Mouse (Mus musculus): Measurements from ENCODE around the gene Foxo1. TPM values are rescaled to one million over a fixed set of nuclear protein-coding genes. Genes with fewer than 3 reads are reported as not detected.
A peak's percentile ranks its signal among the peaks of the same experiment; 100 is the strongest.

The Foxo1 gene
- polyA plus RNA-seq, 1 experiment from 2014 or later: 9.0 TPM

- ATAC-seq (ENCODE audit: low read depth) (no peak), DNase-seq (ENCODE audit: low spot score) (no peak)
- WGBS: 76% methylated on average over 8 of the region's 8 CpGs
- H3K9ac ChIP-seq (ENCODE audit: low read depth, low read length): no peak overlapping the region
- H3K4me2 ChIP-seq (ENCODE audit: low read depth, low read length): no peak overlapping the region
- H3K4me1 ChIP-seq (ENCODE audit: control insufficient read depth, insufficient read depth, low read length): peaks cover 17% of the 10 kb centered on the region
- no peaks in the 10 kb centered on the region for H3K9me3 ChIP-seq (ENCODE audit: control insufficient read depth, low read length)
- no peaks in the 10 kb centered on the region for H3K27me3 ChIP-seq (replicated peaks; ENCODE audit: control insufficient read depth, insufficient read depth, low read length)
- no peak overlapping the region for H3K27ac ChIP-seq (replicated peaks; ENCODE audit: low read depth, low read length)
- no peak overlapping the region for H3K4me3 ChIP-seq (ENCODE audit: low read depth, low read length)
- H3K36me3 ChIP-seq (ENCODE audit: control insufficient read depth, insufficient read depth, low read length): no peaks in the 10 kb centered on the region
Measured at GRCm38 (mm10) chr3:52397961-52398360, 129.8 kb downstream of the Foxo1 start.

GRCm38 (mm10) chr3:52400284-52401161 lies 132.4 kb downstream of the Foxo1 start:
- Histone ChIP-seq H3K27ac (replicated peaks; ENCODE audit: low read depth, low read length) (no peak overlapping the region), H3K4me2 (ENCODE audit: low read depth, low read length) (peak overlapping the region; percentile 73), H3K4me3 (ENCODE audit: low read depth, low read length) (peak overlapping the region; percentile 32), H3K9me3 (ENCODE audit: control insufficient read depth, low read length) (no peaks in the 10 kb centered on the region), H3K27me3 (replicated peaks; ENCODE audit: control insufficient read depth, insufficient read depth, low read length) (no peaks in the 10 kb centered on the region), H3K36me3 (ENCODE audit: control insufficient read depth, insufficient read depth, low read length) (no peaks in the 10 kb centered on the region), H3K4me1 (ENCODE audit: control insufficient read depth, insufficient read depth, low read length) (peaks cover 17% of the 10 kb centered on the region), H3K9ac (ENCODE audit: low read depth, low read length) (peak overlapping the region; percentile 63; the same call in 1 of the 2 replicates)
- DNase-seq (ENCODE audit: low spot score) (no peak), ATAC-seq (ENCODE audit: low read depth) (no peak)
- WGBS: 16% methylated on average over 17 of the region's 19 CpGs

GRCm38 (mm10) chr3:52401162-52401928 lies 133.2 kb downstream of the Foxo1 start:
- Histone ChIP-seq H3K9me3 (ENCODE audit: control insufficient read depth, low read length) (no peaks in the 10 kb centered on the region), H3K9ac (ENCODE audit: low read depth, low read length) (peak overlapping the region; percentile 63), H3K36me3 (ENCODE audit: control insufficient read depth, insufficient read depth, low read length) (no peaks in the 10 kb centered on the region), H3K27me3 (replicated peaks; ENCODE audit: control insufficient read depth, insufficient read depth, low read length) (no peaks in the 10 kb centered on the region), H3K4me2 (ENCODE audit: low read depth, low read length) (peak overlapping the region; percentile 73), H3K4me3 (ENCODE audit: low read depth, low read length) (peak overlapping the region; percentile 32), H3K27ac (replicated peaks; ENCODE audit: low read depth, low read length) (peak overlapping the region; percentile 10; the same call in 1 of the 2 replicates), H3K4me1 (ENCODE audit: control insufficient read depth, insufficient read depth, low read length) (peaks cover 17% of the 10 kb centered on the region)
- ATAC-seq (ENCODE audit: low read depth) (peak; percentile 85), DNase-seq (ENCODE audit: low spot score) (peak; percentile 84)
- under 1% methylated on average over 26 of the region's 26 CpGs for WGBS

Other genes with a start within 250 kb of the Foxo1 start
- 4.8 and 5.1 TPM in 2 replicates for gene Maml3, start 163.3 kb upstream of the Foxo1 start, polyA plus RNA-seq (2014; fragmentation: Nextera tagmentation; extraction: Ambion mirVana)

Measured in embryonic facial prominence, embryonic 14.5 days (tissue).